Mouse (Mus musculus) MEL (cell line): ENCODE results near the gene Fam19a2. TPM values are rescaled to one million over a fixed set of nuclear protein-coding genes. Genes with fewer than 3 reads are reported as not detected.

Experiments
- DNase-seq: peaks from one replicate; pipeline ENCODE4 v3.0.0; 2011; ENCODE audit warnings: low read depth, low spot score
- H3K27ac ChIP-seq: 2 replicates; pipeline ENCODE4 v1.5.1; 2012; ENCODE audit warnings: low read depth, mild to moderate bottlenecking, control low read depth, low read length, moderate library complexity; ENCODE audit not compliant: control insufficient read depth
- H3K27me3 ChIP-seq, 2 experiments: fragments of 150-350 bp in 1 of 2; sonication (generic) in 1 of 2; 2 replicates each; pipeline ENCODE4 v1.6.1; 2012; ENCODE audit warnings: low read length in 2 of 2, mild to moderate bottlenecking in 2 of 2, improper control_type of control experiment in 1 of 2, moderate library complexity in 1 of 2; ENCODE audit not compliant: insufficient read depth in 2 of 2, control insufficient read depth in 1 of 2
- H3K36me3 ChIP-seq, 2 experiments: 2 replicates each; pipeline ENCODE4 v1.6.1; 2012 to 2014; ENCODE audit warnings: low read length in 2 of 2, improper control_type of control experiment in 1 of 2, inconsistent platforms in 1 of 2, mild to moderate bottlenecking in 1 of 2; ENCODE audit not compliant: insufficient read depth in 2 of 2, control insufficient read depth in 1 of 2
- H3K4me1 ChIP-seq, 2 experiments: fragments of 150-350 bp in 1 of 2; sonication (generic) in 1 of 2; 2 replicates each; pipeline ENCODE4 v1.6.1; 2012; ENCODE audit warnings: low read length in 2 of 2, improper control_type of control experiment in 1 of 2, mild to moderate bottlenecking in 1 of 2; ENCODE audit not compliant: insufficient read depth in 2 of 2, control insufficient read depth in 1 of 2
- H3K4me3 ChIP-seq, 2 experiments: fragments of 150-350 bp in 1 of 2; sonication (generic) in 1 of 2; 2 replicates each; pipeline ENCODE4 v1.5.1; 2012; ENCODE audit warnings: low read depth in 2 of 2, low read length in 2 of 2, mild to moderate bottlenecking in 2 of 2, moderate library complexity in 2 of 2, control low read depth in 1 of 2, improper control_type of control experiment in 1 of 2; ENCODE audit not compliant: control insufficient read depth in 1 of 2, insufficient read depth in 1 of 2
- H3K79me2 ChIP-seq: 2 replicates; pipeline ENCODE4 v1.6.1; 2012; ENCODE audit warnings: mild to moderate bottlenecking, low read length, moderate library complexity; ENCODE audit not compliant: control insufficient read depth, poor library complexity, insufficient read depth
- H3K9ac ChIP-seq: 2 replicates; pipeline ENCODE4 v1.6.1; 2012; ENCODE audit warnings: low read depth, mild to moderate bottlenecking, control low read depth, low read length, moderate library complexity; ENCODE audit not compliant: control insufficient read depth, poor library complexity, severe bottlenecking
- H3K9me3 ChIP-seq: fragments of 150-350 bp; sonication (generic); replicated peaks from 2 replicates; pipeline ENCODE4 v1.6.1; 2012; ENCODE audit warnings: mild to moderate bottlenecking, low read length, improper control_type of control experiment, moderate library complexity; ENCODE audit not compliant: insufficient read depth
- BHLHE40 ChIP-seq: IDR thresholded peaks from 2 replicates; pipeline ENCODE4 v1.6.1; 2012; ENCODE audit warnings: low read depth, mild to moderate bottlenecking, inconsistent platforms, low read length, improper control_type of control experiment, borderline replicate concordance
- CHD1 ChIP-seq: IDR thresholded peaks from 2 replicates; pipeline ENCODE4 v1.6.1; 2012; ENCODE audit warnings: low read depth, mild to moderate bottlenecking, inconsistent platforms, low read length, improper control_type of control experiment
- CHD2 ChIP-seq: IDR thresholded peaks from 2 replicates; pipeline ENCODE4 v1.6.1; 2011; ENCODE audit warnings: low read length, improper control_type of control experiment
- E2F4 ChIP-seq: IDR thresholded peaks from 2 replicates; pipeline ENCODE4 v1.6.1; 2011; ENCODE audit warnings: low read depth, low read length, improper control_type of control experiment, borderline replicate concordance
- ELF1 ChIP-seq: IDR thresholded peaks from 2 replicates; pipeline ENCODE4 v1.6.1; 2014; ENCODE audit warnings: low read depth, mild to moderate bottlenecking, inconsistent platforms, low read length, improper control_type of control experiment, moderate library complexity
- EP300 ChIP-seq, 2 experiments: IDR thresholded peaks; 2 replicates each; pipeline ENCODE4 v1.6.1; 2011; ENCODE audit warnings: improper control_type of control experiment in 2 of 2, low read length in 2 of 2, low read depth in 1 of 2, mild to moderate bottlenecking in 1 of 2
- GATA1 ChIP-seq: IDR thresholded peaks from 2 replicates; pipeline ENCODE4 v1.6.1; 2011; ENCODE audit warnings: low read depth, low read length, improper control_type of control experiment
- HCFC1 ChIP-seq: IDR thresholded peaks from 2 replicates; pipeline ENCODE4 v1.6.1; 2012; ENCODE audit warnings: low read depth, mild to moderate bottlenecking, inconsistent platforms, low read length, improper control_type of control experiment, moderate library complexity
- JUND ChIP-seq: IDR thresholded peaks from 2 replicates; pipeline ENCODE4 v1.6.1; 2011; ENCODE audit warnings: low read depth, mild to moderate bottlenecking, improper control_type of control experiment, low read length
- KAT2A ChIP-seq: conservative IDR thresholded peaks from 2 replicates; pipeline ENCODE4 v1.6.1; 2012; ENCODE audit warnings: low read depth, low read length, improper control_type of control experiment, inconsistent platforms
- MEF2A ChIP-seq: IDR thresholded peaks from 2 replicates; pipeline ENCODE4 v1.6.1; 2014; ENCODE audit warnings: low read depth, mild to moderate bottlenecking, inconsistent platforms, low read length, improper control_type of control experiment; ENCODE audit not compliant: poor library complexity, insufficient replicate concordance, severe bottlenecking; ENCODE audit errors: extremely low read depth
- MXI1 ChIP-seq: IDR thresholded peaks from 2 replicates; pipeline ENCODE4 v1.6.1; 2011; ENCODE audit warnings: mild to moderate bottlenecking, low read depth, low read length, improper control_type of control experiment
- MYC ChIP-seq: IDR thresholded peaks from 2 replicates; pipeline ENCODE4 v1.6.1; 2011; ENCODE audit warnings: low read depth, mild to moderate bottlenecking, low read length, improper control_type of control experiment, moderate library complexity
- POLR2A ChIP-seq, 2 experiments: IDR thresholded peaks; 2 replicates each; pipeline ENCODE4 v1.6.1; 2011 to 2012; ENCODE audit warnings: low read length in 2 of 2, mild to moderate bottlenecking in 2 of 2, control low read depth in 1 of 2, improper control_type of control experiment in 1 of 2, low read depth in 1 of 2, moderate library complexity in 1 of 2; ENCODE audit not compliant: control insufficient read depth in 1 of 2, insufficient read depth in 1 of 2, poor library complexity in 1 of 2
- POLR2AphosphoS2 ChIP-seq: IDR thresholded peaks from 2 replicates; pipeline ENCODE4 v1.6.1; 2011; ENCODE audit warnings: low read length, improper control_type of control experiment
- RAD21 ChIP-seq: IDR thresholded peaks from 2 replicates; pipeline ENCODE4 v1.6.1; 2011; ENCODE audit warnings: mild to moderate bottlenecking, low read depth, low read length, improper control_type of control experiment
- SMC3 ChIP-seq: IDR thresholded peaks from 2 replicates; pipeline ENCODE4 v1.6.1; 2011; ENCODE audit warnings: low read depth, low read length, improper control_type of control experiment
- USF2 ChIP-seq, 2 experiments: IDR thresholded peaks; 2 replicates each; pipeline ENCODE4 v1.6.1; 2011 to 2012; ENCODE audit warnings: improper control_type of control experiment in 2 of 2, low read length in 2 of 2, borderline replicate concordance in 1 of 2, inconsistent platforms in 1 of 2, low read depth in 1 of 2, mild to moderate bottlenecking in 1 of 2; ENCODE audit not compliant: insufficient read depth in 1 of 2
- polyA plus RNA-seq, 2 experiments: library from polyadenylated mRNA; stranded (reverse) in 1 of 2; unstranded in 1 of 2; fragments of >175 nt in 1 of 2; fragments of >200 nt in 1 of 2; gene quantifications; 2 replicates each; pipeline versions ENCODE4 v1.2.1 to v1.2.4; 2012; ENCODE audit warnings: low replicate concordance in 2 of 2, low read depth in 1 of 2; ENCODE audit not compliant: insufficient read length in 2 of 2, insufficient read depth in 1 of 2, missing spikeins in 1 of 2
- total RNA-seq: library from RNA; depleted of rRNA; stranded (reverse); fragments of 300-350 nt; gene quantifications from 2 replicates; pipeline ENCODE4 v1.2.3, GENCODE M21; 2012

Fam19a2 gene
- total and polyA plus RNA-seq, 3 experiments, result not detected

- Histone ChIP-seq H3K36me3 (no peaks in the 10 kb centered on the region), H3K4me3 (no peak overlapping the region), H3K4me1 (no peaks in the 10 kb centered on the region), H3K9ac (no peak overlapping the region), H3K27ac (no peak overlapping the region), H3K27me3 (no peaks in the 10 kb centered on the region), H3K79me2 (no peaks in the 10 kb centered on the region), H3K9me3 (no peaks in the 10 kb centered on the region)
- TF ChIP-seq BHLHE40, result no peak
- TF ChIP-seq EP300 (IDR thresholded peaks at IDR 0.05; ENCODE audit: low read depth in 1 of 2, low read length in 2 of 2), result no peak
- no peak for TF ChIP-seq POLR2AphosphoS2
- no peak for TF ChIP-seq MYC
- no peak for TF ChIP-seq RAD21
- no peak for TF ChIP-seq MEF2A
- TF ChIP-seq ELF1, result no peak
- TF ChIP-seq GATA1, result no peak
- no peak for TF ChIP-seq HCFC1
- TF ChIP-seq CHD2, result no peak
- TF ChIP-seq CHD1, result no peak
- no peak for TF ChIP-seq MXI1
- no peak for TF ChIP-seq JUND
- no peak for TF ChIP-seq KAT2A
- no peak for TF ChIP-seq SMC3
- no peak for TF ChIP-seq POLR2A (IDR thresholded peaks at IDR 0.05; ENCODE audit: control insufficient read depth in 1 of 2, insufficient read depth in 1 of 2, low read depth in 1 of 2, low read length in 2 of 2, poor library complexity in 1 of 2)
- TF ChIP-seq E2F4, result no peak
- no peak for DNase-seq
Measured at GRCm38 (mm10) chr10:123353667-123354066, 89.9 kb downstream of the Fam19a2 start.

- no peak for DNase-seq
- no peaks in the 10 kb centered on the region for H3K79me2 ChIP-seq
- no peak overlapping the region for H3K4me3 ChIP-seq
- H3K4me1 ChIP-seq, result no peaks in the 10 kb centered on the region
- H3K27me3 ChIP-seq, result no peaks in the 10 kb centered on the region
- H3K9ac ChIP-seq, result no peak overlapping the region
- no peaks in the 10 kb centered on the region for H3K36me3 ChIP-seq
- no peak for TF ChIP-seq USF2 (IDR thresholded peaks at IDR 0.05; ENCODE audit: borderline replicate concordance in 1 of 2, insufficient read depth in 1 of 2, low read depth in 1 of 2, low read length in 2 of 2)
- TF ChIP-seq POLR2A (IDR thresholded peaks at IDR 0.05; ENCODE audit: control insufficient read depth in 1 of 2, insufficient read depth in 1 of 2, low read depth in 1 of 2, low read length in 2 of 2, poor library complexity in 1 of 2), result no peak
- TF ChIP-seq SMC3, result no peak
- no peak for TF ChIP-seq E2F4
- H3K9me3 ChIP-seq, result no peaks in the 10 kb centered on the region
- H3K27ac ChIP-seq, result no peak overlapping the region
Measured at GRCm38 (mm10) chr10:123357010-123357409, 93.2 kb downstream of the Fam19a2 start.
